Mouse (Mus musculus) cerebellum, adult 2 months (tissue): ENCODE results near the gene Vldlr. TPM values are rescaled to one million over a fixed set of nuclear protein-coding genes. Genes with fewer than 3 reads are reported as not detected.

Source experiments
- DNase-seq, 2 experiments: peaks; one replicate each; pipeline ENCODE4 v3.0.0; 2021
- H3K27ac ChIP-seq: fragments of 200-500 bp; 2 replicates; pipeline ENCODE4 v1.5.1; 2012; ENCODE audit warnings: low read length, control low read depth, inconsistent platforms; ENCODE audit not compliant: insufficient read depth
- H3K27me3 ChIP-seq: fragments of 200-500 bp; 2 replicates; pipeline ENCODE4 v1.6.1; 2012; ENCODE audit warnings: inconsistent platforms, mild to moderate bottlenecking, low read length, moderate library complexity; ENCODE audit not compliant: control insufficient read depth, insufficient read depth
- H3K4me1 ChIP-seq: fragments of 200-500 bp; 2 replicates; pipeline ENCODE4 v1.6.1; 2011; ENCODE audit warnings: low read length; ENCODE audit not compliant: control insufficient read depth, insufficient read depth
- H3K4me3 ChIP-seq: fragments of 200-500 bp; replicated peaks from 2 replicates; pipeline ENCODE3; 2011; ENCODE audit warnings: mild to moderate bottlenecking, low read depth, low read length, control low read depth; ENCODE audit not compliant: insufficient read depth
- CTCF ChIP-seq: fragments of 200-500 bp; IDR thresholded peaks from 2 replicates; pipeline ENCODE4 v1.5.1; 2011; ENCODE audit warnings: low read depth, mild to moderate bottlenecking, control low read depth, low read length, moderate library complexity, borderline replicate concordance; ENCODE audit not compliant: insufficient read depth
- POLR2A ChIP-seq: fragments of 200-500 bp; IDR thresholded peaks from 2 replicates; pipeline ENCODE4 v1.6.1; 2011; ENCODE audit warnings: low read length, control low read depth, borderline replicate concordance; ENCODE audit not compliant: insufficient read depth
- WGBS: fragments of 180-500 bp; shearing (Covaris S2); methylation state at CpG from one replicate; pipeline ENCODE4 v1.1.7; 2018; 5-methylcytosine and 5-hydroxymethylcytosine counted together
- polyA plus RNA-seq: library from polyadenylated mRNA; depleted of rRNA; stranded (reverse); fragments of >200 nt; gene quantifications from 2 replicates; pipeline ENCODE4 v1.2.3, GENCODE M21; 2012

The Vldlr gene
- polyA plus RNA-seq, 1 experiment = 43.5 TPM

- no peak overlapping the region for H3K4me3 ChIP-seq
- WGBS = 39% methylated on average over 7 of the region's 7 CpGs
- TF ChIP-seq POLR2A (no peak), CTCF (no peak)
- H3K27me3 ChIP-seq = no peaks in the 10 kb centered on the region
- DNase-seq = peak in 1 of 2 experiments; percentile 25
- no peak overlapping the region for H3K27ac ChIP-seq
- no peaks in the 10 kb centered on the region for H3K4me1 ChIP-seq
These were observed 32.8 kb upstream of the Vldlr start for GRCm38 (mm10) chr19:27183511-27183910.

DNA sequence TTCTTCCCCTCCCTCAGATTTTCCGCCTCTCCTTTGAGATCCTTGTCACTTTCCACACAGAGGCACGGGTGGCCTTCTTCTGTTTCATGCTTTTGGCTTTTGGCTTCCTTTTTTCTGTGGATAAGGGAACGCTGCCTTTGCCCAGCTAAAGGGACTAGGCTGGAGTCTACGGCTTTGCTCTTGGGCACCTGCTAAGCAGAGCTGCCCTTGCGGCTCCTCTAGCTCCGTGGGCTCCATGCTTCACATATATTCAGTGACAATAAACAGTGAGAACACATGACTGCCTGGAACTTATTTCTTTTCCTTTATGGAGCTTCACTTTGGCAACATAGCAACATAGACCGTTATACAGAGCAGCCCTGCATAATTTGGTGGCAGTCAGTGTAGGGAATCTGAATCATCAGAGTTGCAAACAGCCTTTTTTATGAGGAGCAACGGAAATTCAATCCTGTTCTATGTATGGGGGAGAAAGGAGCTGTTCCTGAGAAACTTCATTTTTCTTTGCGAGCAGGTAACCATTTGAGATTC lies 12.5 kb upstream of the Vldlr start:
- DNase-seq = no peak
- no peak overlapping the region for H3K4me3 ChIP-seq
- 76% methylated on average over 9 of the region's 9 CpGs for WGBS
- no peak overlapping the region for H3K27ac ChIP-seq
- H3K27me3 ChIP-seq = no peaks in the 10 kb centered on the region
- no peaks in the 10 kb centered on the region for H3K4me1 ChIP-seq
- TF ChIP-seq CTCF = no peak
- TF ChIP-seq POLR2A = no peak

GRCm38 (mm10) chr19:27210991-27211390 lies 5.3 kb upstream of the Vldlr start:
- DNase-seq = peak; percentile 45 to 68
- Histone ChIP-seq H3K4me1 (peaks cover 9% of the 10 kb centered on the region), H3K4me3 (no peak overlapping the region), H3K27ac (no peak overlapping the region), H3K27me3 (no peaks in the 10 kb centered on the region)
- WGBS = 15% methylated on average over 2 of the region's 2 CpGs
- TF ChIP-seq CTCF = no peak
- no peak for TF ChIP-seq POLR2A

DNA sequence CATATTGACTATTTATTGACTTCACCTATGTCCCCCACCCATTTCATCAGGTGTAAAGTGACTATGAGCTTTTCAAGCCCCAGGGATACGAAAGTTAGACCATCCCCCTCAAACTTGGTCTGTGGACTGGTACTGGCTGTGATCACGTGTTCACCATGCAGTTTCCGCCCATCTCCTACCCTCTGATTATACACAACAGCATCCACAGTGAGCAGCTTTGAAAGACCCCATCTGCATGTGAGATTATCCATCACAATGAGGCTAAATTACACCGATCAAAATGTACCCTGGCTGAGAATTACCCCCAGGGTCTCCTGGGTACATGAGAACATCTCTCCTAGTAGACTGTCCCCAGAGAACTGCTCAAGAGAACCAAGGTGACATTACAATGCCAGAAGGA lies 688 bp upstream of the Vldlr start:
- 85% methylated on average over 4 of the region's 4 CpGs for WGBS
- no peaks in the 10 kb centered on the region for H3K27me3 ChIP-seq
- DNase-seq = no peak
- no peak for TF ChIP-seq CTCF
- H3K4me3 ChIP-seq = no peak overlapping the region
- H3K27ac ChIP-seq = no peak overlapping the region
- peaks cover 10% of the 10 kb centered on the region for H3K4me1 ChIP-seq

GRCm38 (mm10) chr19:27216767-27217403 lies 601 bp downstream of the Vldlr start:
- peaks cover 9% of the 10 kb centered on the region; the same call in 1 of the 2 replicates for H3K4me1 ChIP-seq
- WGBS = under 1% methylated on average over 61 of the region's 62 CpGs
- DNase-seq = peak; percentile 82 to 83
- TF ChIP-seq POLR2A (no peak; the same call in 1 of the 2 replicates), CTCF (peak; percentile 1; the same call in 1 of the 2 replicates)
- H3K27me3 ChIP-seq = no peaks in the 10 kb centered on the region
- peak overlapping the region; percentile 74 for H3K4me3 ChIP-seq
- H3K27ac ChIP-seq = peak overlapping the region; percentile 94

GRCm38 (mm10) chr19:27217404-27217940 lies 1.2 kb downstream of the Vldlr start:
- DNase-seq = peak; percentile 70 to 81
- Histone ChIP-seq H3K4me3 (peak overlapping the region; percentile 74), H3K4me1 (peaks cover 11% of the 10 kb centered on the region; the same call in 1 of the 2 replicates), H3K27me3 (no peaks in the 10 kb centered on the region), H3K27ac (peak overlapping the region; percentile 82)
- under 1% methylated on average over 49 of the region's 52 CpGs for WGBS
- TF ChIP-seq POLR2A (0 out of 2 replicates have a peak, but pooled peaks have one; percentile 12), CTCF (no peak)

GRCm38 (mm10) chr19:27217941-27218411 lies 1.7 kb downstream of the Vldlr start:
- Histone ChIP-seq H3K4me3 (peak overlapping the region; percentile 74), H3K27me3 (no peaks in the 10 kb centered on the region), H3K27ac (peak overlapping the region; percentile 82), H3K4me1 (peaks cover 11% of the 10 kb centered on the region; the same call in 1 of the 2 replicates)
- no peak for TF ChIP-seq POLR2A
- no peak for TF ChIP-seq CTCF
- peak in 1 of 2 experiments; percentile 61 for DNase-seq
- under 1% methylated on average over 32 of the region's 32 CpGs for WGBS
